Mouse (Mus musculus) intestine, embryonic 14.5 days (tissue): ENCODE measurements at regions not wholly inside any gene's neighbourhood (a gene's known extent, or its start where the extent isn't known, plus 50 kb on each side); places are given as distances from the start of the nearest gene placed in this dataset.
A peak's percentile ranks its signal among the peaks of the same experiment; 100 is the strongest.

ENCODE experiments used
- ATAC-seq: fragments of 200-750 bp; cut with Nextera tagmentation; replicated peaks from 2 replicates; pipeline ENCODE4 v1.8.0; 2017; ENCODE audit warnings: low read depth, moderate number of reproducible peaks, moderate TSS enrichment, moderate library complexity; ENCODE audit not compliant: low FRiP score, low TSS enrichment
- DNase-seq: peaks from one replicate; pipeline ENCODE4 v3.0.0-alpha.2; 2018; ENCODE audit warnings: low spot score
- H3K27ac ChIP-seq: fragments of 300-500 bp; sonication (generic); 2 replicates; pipeline ENCODE4 v1.5.1; 2014; ENCODE audit warnings: low read depth, mild to moderate bottlenecking, control low read depth
- H3K27me3 ChIP-seq: fragments of 300-500 bp; sonication (generic); replicated peaks from 2 replicates; pipeline ENCODE4 v1.6.1; 2014; ENCODE audit warnings: low read length, control low read depth; ENCODE audit not compliant: control insufficient read depth, insufficient read depth
- H3K36me3 ChIP-seq: fragments of 300-500 bp; sonication (generic); 2 replicates; pipeline ENCODE4 v1.6.1; 2014; ENCODE audit warnings: low read length, control low read depth; ENCODE audit not compliant: control insufficient read depth, insufficient read depth
- H3K4me1 ChIP-seq: fragments of 300-500 bp; sonication (generic); replicated peaks from 2 replicates; pipeline ENCODE4 v1.6.1; 2014; ENCODE audit warnings: low read length, control low read depth, mixed read lengths; ENCODE audit not compliant: control insufficient read depth, insufficient read depth
- H3K4me2 ChIP-seq: fragments of 300-500 bp; sonication (generic); 2 replicates; pipeline ENCODE4 v1.6.1; 2014; ENCODE audit warnings: low read length
- H3K4me3 ChIP-seq: fragments of 300-500 bp; sonication (generic); 2 replicates; pipeline ENCODE4 v1.5.1; 2014; ENCODE audit warnings: low read depth, low read length, control low read depth, mixed read lengths
- H3K9ac ChIP-seq: fragments of 300-500 bp; sonication (generic); 2 replicates; pipeline ENCODE4 v1.6.1; 2014; ENCODE audit warnings: mild to moderate bottlenecking, low read length
- H3K9me3 ChIP-seq: fragments of 300-500 bp; sonication (generic); 2 replicates; pipeline ENCODE4 v1.6.1; 2016; ENCODE audit warnings: low read length, control low read depth; ENCODE audit not compliant: control insufficient read depth
- WGBS: fragments of 180-500 bp; shearing (Covaris S2); extraction: QIAGEN DNeasy Blood & Tissue Kit; methylation state at CpG from one replicate; pipeline ENCODE4 v1.1.7; 2014; 5-methylcytosine and 5-hydroxymethylcytosine counted together

GRCm38 (mm10) chr9:14204817-14205216 is 70.0 kb upstream of the Sesn3 start:
- 86% methylated on average over 1 of the region's 1 CpGs for WGBS
- peaks cover 27% of the 10 kb centered on the region; the same call in 1 of the 2 replicates for H3K4me1 ChIP-seq
- ATAC-seq = no peak
- H3K9ac ChIP-seq = no peak overlapping the region
- H3K9me3 ChIP-seq = no peaks in the 10 kb centered on the region
- no peak for DNase-seq
- no peak overlapping the region for H3K4me3 ChIP-seq
- H3K27me3 ChIP-seq = no peaks in the 10 kb centered on the region
- H3K36me3 ChIP-seq = no peaks in the 10 kb centered on the region
- H3K4me2 ChIP-seq = no peak overlapping the region
- H3K27ac ChIP-seq = no peak overlapping the region

- H3K9ac ChIP-seq = no peak overlapping the region
- H3K4me1 ChIP-seq = peaks cover 12% of the 10 kb centered on the region; the same call in 1 of the 2 replicates
- peak; percentile 38; the same call in 1 of the 2 replicates for ATAC-seq
- DNase-seq = no peak
- H3K4me3 ChIP-seq = no peak overlapping the region
- H3K36me3 ChIP-seq = no peaks in the 10 kb centered on the region
- H3K27me3 ChIP-seq = no peaks in the 10 kb centered on the region
- 78% methylated on average over 16 of the region's 16 CpGs for WGBS
- H3K4me2 ChIP-seq = no peak overlapping the region
- no peaks in the 10 kb centered on the region for H3K9me3 ChIP-seq
- H3K27ac ChIP-seq = peak overlapping the region; percentile 23; the same call in 1 of the 2 replicates
Observed at GRCm38 (mm10) chr9:14206838-14207560, 67.9 kb upstream of the Sesn3 start.

GRCm38 (mm10) chr9:14207561-14207936 is 67.3 kb upstream of the Sesn3 start:
- ATAC-seq (0 out of 2 replicates have a peak, but pooled peaks have one; percentile 24), DNase-seq (no peak)
- Histone ChIP-seq H3K9ac (no peak overlapping the region), H3K4me2 (no peak overlapping the region), H3K27me3 (no peaks in the 10 kb centered on the region), H3K4me3 (no peak overlapping the region), H3K36me3 (no peaks in the 10 kb centered on the region), H3K27ac (peak overlapping the region; percentile 23; the same call in 1 of the 2 replicates), H3K9me3 (no peaks in the 10 kb centered on the region), H3K4me1 (peaks cover 12% of the 10 kb centered on the region; the same call in 1 of the 2 replicates)
- WGBS = 69% methylated on average over 3 of the region's 3 CpGs

- 0 out of 2 replicates have a peak, but pooled peaks have one; percentile 36 for ATAC-seq
- Histone ChIP-seq H3K4me2 (no peak overlapping the region), H3K27me3 (no peaks in the 10 kb centered on the region), H3K4me1 (peaks cover 5% of the 10 kb centered on the region; the same call in 1 of the 2 replicates), H3K9ac (no peak overlapping the region), H3K27ac (no peak overlapping the region), H3K36me3 (no peaks in the 10 kb centered on the region), H3K9me3 (no peaks in the 10 kb centered on the region), H3K4me3 (no peak overlapping the region)
- DNase-seq = no peak
- 65% methylated on average over 2 of the region's 2 CpGs for WGBS
Observed at GRCm38 (mm10) chr9:14213283-14213682, 61.6 kb upstream of the Sesn3 start.

- DNase-seq (no peak), ATAC-seq (no peak)
- no peaks in the 10 kb centered on the region for H3K36me3 ChIP-seq
- 35% methylated on average over 5 of the region's 5 CpGs for WGBS
- no peak overlapping the region for H3K9ac ChIP-seq
- H3K27me3 ChIP-seq = no peaks in the 10 kb centered on the region
- H3K9me3 ChIP-seq = no peaks in the 10 kb centered on the region
- peaks cover 5% of the 10 kb centered on the region; the same call in 1 of the 2 replicates for H3K4me1 ChIP-seq
- H3K27ac ChIP-seq = no peak overlapping the region; the same call in 1 of the 2 replicates
- no peak overlapping the region for H3K4me2 ChIP-seq
- no peak overlapping the region for H3K4me3 ChIP-seq
Observed at GRCm38 (mm10) chr9:14215171-14215782, 59.6 kb upstream of the Sesn3 start.

- ATAC-seq = no peak
- 64% methylated on average over 5 of the region's 5 CpGs for WGBS
- Histone ChIP-seq H3K27ac (no peak overlapping the region; the same call in 1 of the 2 replicates), H3K27me3 (no peaks in the 10 kb centered on the region), H3K9ac (no peak overlapping the region), H3K36me3 (no peaks in the 10 kb centered on the region), H3K4me1 (peaks cover 5% of the 10 kb centered on the region; the same call in 1 of the 2 replicates), H3K9me3 (no peaks in the 10 kb centered on the region), H3K4me2 (no peak overlapping the region), H3K4me3 (no peak overlapping the region)
- no peak for DNase-seq
Observed at GRCm38 (mm10) chr9:14215961-14216360, 58.9 kb upstream of the Sesn3 start.

- no peak overlapping the region for H3K4me3 ChIP-seq
- DNase-seq (no peak), ATAC-seq (no peak)
- no peaks in the 10 kb centered on the region for H3K9me3 ChIP-seq
- no peaks in the 10 kb centered on the region for H3K27me3 ChIP-seq
- no peak overlapping the region for H3K27ac ChIP-seq
- H3K36me3 ChIP-seq = no peaks in the 10 kb centered on the region
- no peak overlapping the region for H3K4me2 ChIP-seq
- WGBS = 47% methylated on average over 2 of the region's 2 CpGs
- no peaks in the 10 kb centered on the region for H3K4me1 ChIP-seq
- no peak overlapping the region for H3K9ac ChIP-seq
Observed at GRCm38 (mm10) chr9:14222936-14223335, 51.9 kb upstream of the Sesn3 start.
